Mouse (Mus musculus): ENCODE results near the gene Mtif2. TPM values are rescaled to one million over a fixed set of nuclear protein-coding genes. Genes with fewer than 3 reads are reported as not detected.
"Not testable (repeated sequence)": the region's sequence is repeated elsewhere in the genome, so short reads cannot be mapped to it uniquely, and the experiment has no call there.

The Mtif2 gene
- total RNA-seq (2021), result 10 to 100 TPM; 24.8 to 29.7 TPM
- long read RNA-seq, experiment 1, partial matches to known transcripts, result 5 of 11 reads
- long read RNA-seq, experiment 1, other reads (novel, unspliced or antisense), result 0 of 11 reads
- long read RNA-seq, experiment 2, transcript Mtif2-202 (14 exons, 2,741 nt), result major isoform, 10 of 17 reads
- long read RNA-seq, experiment 2, partial matches to known transcripts, result 1 of 17 reads
- long read RNA-seq, experiment 2, other reads (novel, unspliced or antisense), result 3 of 17 reads

DNA sequence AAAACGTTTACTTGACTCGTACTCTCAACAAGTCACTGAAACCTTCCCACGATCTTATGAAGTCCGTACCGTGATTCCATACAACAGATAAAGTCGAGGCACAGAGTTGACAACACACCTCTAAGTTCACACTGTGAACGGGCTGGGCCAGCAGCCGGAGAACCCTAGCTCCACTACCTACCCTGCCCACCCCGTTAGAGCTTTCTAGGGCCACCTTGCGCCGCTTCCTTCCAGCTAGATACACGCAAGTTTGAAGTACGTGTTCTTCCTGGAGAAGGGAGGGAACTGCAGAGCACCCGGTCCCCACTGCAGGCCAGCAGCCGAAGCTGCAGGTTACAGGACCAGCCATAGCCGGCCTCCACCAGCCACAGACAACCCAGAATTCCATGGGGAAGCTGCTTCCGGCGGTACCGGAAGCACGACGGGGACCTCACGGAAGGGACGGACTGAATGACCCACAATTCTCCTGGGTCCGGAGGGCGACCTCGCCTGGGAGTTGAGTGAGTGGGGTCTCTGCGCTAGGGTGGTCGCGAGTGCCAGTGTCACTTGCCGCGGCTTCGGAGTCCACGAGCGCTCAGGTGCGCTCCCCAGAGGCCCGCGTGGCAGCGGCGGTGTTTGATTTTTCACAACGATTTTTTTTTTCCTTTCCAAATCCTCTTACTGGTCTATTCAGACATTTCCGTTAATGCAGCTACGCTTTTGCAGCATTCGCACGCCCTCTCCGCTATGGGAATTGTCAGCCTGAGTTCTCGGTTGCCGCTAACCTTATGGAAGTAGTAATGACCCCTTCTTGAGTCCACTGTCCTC is at the start of gene Mtif2:
Gene Mtif2 (plus strand): TSS at position 421 of the 807 bp plus-strand sequence.
- peak; percentile 78 for DNase-seq

DNA sequence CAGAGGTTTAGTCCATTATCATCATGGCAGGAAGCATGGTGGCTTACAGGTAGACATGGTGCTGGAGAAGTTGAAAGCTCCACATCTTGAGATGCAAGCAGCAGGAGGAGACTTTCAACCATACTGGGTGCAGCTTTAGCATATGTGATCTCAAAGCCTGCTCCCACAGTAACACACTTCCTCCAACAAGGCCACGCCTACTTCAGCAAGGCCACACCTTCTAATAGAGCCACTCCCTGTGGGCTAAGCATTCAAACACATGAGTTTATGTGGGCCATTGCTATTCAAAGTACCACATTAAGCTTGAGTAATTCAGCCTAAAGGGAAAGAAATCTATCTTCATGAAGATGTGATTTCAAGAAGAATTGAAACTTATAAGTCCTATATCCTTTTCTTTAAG is 33.1 kb upstream of the Mtif2 start:
- DNase-seq, result no peak

DNA sequence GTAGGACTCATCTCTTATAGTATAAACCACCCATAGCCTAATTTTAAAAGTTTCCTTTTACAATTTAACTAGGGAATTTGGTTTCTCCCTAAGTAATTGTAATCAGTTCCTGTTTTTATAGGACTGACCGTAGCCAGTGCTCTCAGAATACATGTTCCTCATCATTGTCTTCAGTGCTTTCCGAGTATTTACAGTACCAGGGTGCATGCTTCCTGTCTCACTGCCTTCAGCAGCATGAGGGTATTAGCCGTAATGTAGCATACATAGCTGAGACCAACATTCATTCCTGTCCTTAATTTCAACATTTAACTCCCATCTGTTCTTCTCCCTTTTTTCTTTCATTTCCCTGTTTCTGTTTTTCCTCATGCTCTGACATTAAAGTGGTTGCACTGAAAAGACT is 29.2 kb upstream of the Mtif2 start:
- DNase-seq, result no peak

DNA sequence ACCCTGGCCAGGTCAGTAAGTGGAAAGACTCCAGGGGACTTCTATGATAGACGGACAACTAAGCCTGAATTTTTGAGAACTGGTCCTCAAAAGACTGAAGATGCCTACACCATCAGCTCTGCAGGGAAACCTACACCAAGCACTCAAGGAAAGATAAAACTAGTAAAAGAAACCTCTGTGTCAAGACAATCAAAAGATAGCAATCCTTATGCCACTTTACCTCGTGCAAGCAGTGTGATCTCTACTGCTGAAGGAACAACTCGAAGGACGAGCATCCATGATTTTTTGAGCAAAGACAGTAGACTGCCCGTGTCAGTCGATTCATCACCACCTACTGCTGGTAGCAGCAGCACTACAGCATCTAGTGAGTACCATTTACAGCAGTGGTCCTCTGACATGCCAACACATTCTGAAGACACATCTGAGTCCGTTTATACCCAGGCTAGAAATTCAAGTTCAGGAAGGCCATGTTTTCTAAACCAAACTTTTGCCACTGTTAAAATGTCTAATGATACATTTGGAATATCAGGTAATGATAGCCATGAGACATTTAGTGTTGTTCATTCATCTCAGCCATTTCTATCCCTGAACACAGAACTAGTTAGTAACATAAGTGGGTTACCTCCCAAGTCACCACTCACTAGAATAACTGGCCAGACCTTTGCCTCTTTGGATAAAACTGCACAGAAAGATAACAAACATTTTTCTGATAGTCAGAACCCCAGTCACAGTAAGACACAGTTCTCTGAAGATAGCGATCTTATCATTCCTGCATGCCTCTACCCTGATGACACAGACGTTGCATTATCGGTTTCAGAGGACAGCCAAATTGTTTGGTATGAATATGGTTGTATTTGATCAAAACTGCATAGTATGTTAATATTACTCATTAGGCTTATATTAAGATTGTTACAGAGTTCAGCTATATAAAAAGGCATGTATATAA is 22.0 kb upstream of the Mtif2 start:
- no peak for DNase-seq

DNA sequence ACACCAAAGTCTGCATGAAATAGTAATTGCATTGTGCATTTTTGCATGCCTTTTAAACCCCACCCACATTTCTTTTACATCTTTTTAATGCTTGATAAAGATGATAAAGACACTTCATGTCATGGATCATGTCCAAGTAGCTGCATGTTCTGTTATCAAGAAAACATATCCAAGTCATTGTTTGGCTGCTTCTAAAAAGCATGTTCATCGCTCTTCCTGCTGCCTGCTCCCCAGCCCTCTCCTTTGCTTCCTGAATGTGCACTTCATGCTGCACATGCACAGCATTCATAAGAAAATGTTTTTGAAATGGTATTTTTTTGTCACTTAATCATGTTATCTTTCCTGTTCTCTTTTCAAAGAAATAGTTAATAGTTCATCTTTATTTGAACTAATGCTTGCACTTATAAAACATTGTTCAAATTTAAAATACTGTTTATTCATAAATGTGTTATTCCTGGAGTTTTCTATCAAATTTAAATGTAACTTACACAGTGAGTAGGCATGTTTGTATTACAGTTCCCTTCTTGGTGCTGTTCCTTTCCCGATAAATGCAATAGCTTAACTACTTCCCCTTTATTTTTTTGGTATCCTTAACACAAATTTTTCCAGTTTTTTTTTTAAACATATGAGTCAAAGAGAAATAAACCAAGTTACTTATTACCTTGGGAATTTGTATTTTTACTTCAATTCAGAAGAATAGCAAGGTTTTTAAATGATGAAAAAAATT is 21.1 kb upstream of the Mtif2 start:
- DNase-seq, result no peak

DNA sequence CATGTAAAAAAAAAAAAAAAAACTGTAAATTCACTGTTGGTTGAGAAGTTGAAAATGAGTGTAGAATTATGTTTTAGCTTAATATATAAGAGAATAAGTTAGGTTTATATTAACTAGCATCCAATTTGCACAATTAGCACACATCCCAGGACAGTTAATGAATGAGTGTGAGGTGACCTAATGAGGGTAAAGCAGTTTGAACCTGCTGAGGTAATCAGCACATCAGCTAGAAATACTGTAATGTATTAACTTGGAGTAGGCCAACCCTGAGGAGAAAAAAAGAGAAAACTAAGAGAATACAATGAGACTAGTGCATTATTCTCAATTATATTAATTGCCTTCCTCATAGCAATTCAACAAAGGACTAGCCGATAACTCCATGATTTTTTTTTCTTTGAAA is 16.8 kb upstream of the Mtif2 start:
- DNase-seq, result no peak

DNA sequence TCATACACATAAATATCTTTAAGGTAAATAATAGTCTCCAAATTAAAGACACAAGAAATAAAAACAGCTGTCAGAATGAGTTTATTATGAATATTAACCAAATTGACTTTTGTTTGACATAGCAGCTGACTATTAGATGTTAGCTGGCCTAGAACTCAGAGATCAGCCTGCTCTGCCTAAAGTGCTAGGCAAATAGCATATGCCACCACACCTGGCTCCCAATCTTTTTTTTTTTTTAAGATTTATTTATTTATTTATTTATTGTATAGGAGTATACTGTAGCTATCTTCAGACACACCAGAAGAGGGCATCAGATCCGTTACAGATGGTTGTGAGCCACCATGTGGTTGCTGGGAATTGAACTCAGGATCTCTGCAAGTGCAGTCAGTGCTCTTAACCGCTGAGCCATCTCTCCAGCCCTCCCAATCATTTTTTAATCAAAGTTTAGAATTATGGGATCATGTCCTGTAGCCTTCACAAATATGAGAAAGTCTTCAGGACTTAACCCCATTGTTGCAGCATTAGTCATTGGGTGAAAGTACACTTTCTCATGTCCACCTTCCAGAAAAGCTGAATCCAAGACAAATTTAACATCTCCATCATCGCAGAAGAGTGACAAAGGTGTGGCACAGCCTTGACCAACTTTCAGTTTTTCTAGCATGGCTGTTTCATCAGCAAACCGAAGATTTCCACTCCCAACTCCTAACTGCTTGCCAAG is 13.2 kb upstream of the Mtif2 start:
- DNase-seq, result no peak

DNA sequence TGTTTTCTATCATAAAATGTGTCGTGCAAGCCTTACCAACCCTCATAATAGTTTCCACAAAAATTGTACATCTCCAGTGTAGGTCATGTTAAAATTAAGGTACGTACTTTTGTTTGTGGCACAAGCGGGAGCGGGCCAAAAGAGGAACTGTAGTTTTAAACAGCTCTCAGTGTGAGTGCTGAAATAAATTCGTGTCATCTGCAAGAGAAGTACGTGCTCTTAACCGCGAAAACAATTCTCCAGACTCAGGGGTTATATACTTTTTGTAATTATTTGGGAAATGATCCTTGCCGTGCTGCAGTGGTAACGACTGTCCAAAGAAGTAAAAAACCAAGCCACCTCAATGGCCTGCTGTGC is 11.9 kb upstream of the Mtif2 start:
- DNase-seq, result no peak

DNA sequence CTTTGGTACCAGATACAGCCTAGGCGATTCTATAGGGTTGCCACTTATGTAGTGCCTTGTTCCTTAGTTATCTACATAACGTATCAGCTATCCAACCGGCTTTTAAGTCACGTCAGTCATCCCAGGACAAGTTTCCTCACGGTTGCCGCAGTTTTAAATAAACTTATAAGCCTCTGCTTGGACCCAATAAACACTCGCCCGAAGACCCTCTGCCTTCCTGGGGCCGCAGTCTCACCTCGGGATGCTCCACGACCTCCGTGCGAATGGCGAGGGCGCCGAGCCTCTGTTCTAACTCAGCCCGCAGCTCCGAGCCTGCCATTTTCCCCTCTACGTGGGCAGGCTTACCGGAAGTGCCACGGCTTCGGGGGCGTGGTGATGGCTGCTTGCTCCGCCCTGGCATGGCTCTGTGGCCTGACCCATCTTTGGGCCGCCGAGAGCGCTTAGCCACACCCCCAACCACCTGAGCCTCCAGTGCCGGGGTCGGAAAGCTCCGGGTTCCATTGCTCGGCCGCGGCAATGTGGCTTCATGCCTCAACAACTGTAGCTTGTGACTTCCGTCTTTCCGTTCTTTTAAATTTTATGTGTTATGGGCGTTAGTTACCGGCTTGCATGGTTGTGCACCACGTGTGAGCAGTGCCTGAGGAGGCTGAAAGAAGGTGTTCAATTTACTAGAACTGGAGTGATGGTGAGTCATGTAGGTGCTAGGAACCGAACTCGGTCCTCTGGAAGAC is 11.4 kb upstream of the Mtif2 start, which contains the start of gene Prorsd1:
Gene Prorsd1 (minus strand): TSS at position 352 of the 731 bp plus-strand sequence.
- peak; percentile 88 for DNase-seq

DNA sequence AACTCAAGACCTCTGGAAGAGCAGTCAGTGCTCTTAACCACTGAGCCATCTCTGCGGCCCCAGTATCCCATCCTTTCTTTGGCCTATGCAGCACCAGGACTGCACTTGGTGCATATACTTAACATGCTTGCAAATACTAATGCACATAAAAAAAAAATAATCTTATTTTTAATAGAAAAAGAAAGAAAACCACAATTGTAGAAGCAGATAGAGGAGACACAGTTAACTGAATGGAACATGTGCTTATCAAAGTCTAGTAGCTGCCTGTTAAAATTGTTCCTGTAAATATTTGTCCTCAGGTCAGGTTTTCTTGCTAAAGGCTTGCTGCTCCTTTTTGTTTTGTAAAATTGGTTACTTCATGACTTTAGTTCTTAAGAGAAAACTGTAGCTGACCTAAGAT is 12.0 kb downstream of the Mtif2 start:
- no peak for DNase-seq

DNA sequence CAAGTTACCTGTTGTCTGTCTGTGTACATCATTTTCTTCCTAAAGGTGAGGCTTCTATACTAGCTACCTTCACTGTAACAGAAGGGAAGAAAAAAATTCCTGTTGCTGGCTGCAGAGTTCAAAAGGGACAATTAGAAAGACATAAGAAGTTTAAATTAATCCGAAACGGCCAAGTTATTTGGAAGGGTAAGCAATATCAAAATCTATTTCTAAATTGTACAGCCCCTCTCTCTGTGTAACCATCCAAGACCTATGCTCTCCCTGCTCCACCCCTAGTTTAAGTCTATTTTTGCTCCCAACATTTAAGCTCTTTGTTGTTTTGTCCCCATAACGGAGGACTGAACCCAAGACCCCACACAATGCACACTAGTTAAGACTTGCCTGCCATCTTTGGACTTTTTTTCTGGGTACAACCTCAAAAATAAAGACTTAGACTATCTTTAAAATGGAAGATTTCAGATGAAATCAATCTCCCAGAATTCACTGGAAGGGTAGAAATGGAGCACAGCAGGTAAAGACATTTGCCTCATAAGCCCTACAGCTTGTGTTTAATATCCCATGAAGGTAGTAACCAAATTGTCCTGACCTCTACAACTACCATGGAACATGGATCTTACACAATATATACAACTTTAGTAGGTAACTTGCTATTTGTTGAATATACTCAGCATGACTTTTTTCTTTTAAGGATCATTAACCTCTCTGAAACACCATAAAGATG is 18.2 kb downstream of the Mtif2 start:
- DNase-seq, result no peak

DNA sequence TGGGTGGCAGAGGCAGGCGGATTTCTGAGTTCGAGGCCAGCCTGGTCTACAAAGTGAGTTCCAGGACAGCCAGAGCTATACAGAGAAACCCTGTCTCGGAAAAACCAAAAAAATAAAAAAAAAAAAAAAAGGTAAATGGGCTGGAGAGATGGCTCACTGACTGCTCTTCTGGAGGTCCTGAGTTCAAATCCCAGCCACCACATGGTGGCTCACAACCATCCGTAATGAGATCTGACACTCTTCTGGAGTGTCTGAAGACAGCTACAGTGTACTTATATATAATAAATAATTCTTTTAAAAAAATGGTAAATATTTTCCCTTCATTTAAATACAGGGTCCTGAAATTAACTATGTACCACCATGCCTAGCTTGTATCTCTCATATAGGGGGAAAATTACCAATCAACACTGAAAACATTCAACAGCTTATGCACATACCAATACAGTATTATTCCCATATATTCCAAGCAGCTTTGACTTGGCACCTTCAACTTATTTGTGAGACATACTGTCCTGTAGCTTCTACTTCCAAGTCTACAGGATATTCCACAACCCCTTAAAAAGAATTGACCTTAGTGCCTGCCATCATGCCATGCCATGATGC is 19.0 kb downstream of the Mtif2 start:
- not testable (repeated sequence) for DNase-seq

DNA sequence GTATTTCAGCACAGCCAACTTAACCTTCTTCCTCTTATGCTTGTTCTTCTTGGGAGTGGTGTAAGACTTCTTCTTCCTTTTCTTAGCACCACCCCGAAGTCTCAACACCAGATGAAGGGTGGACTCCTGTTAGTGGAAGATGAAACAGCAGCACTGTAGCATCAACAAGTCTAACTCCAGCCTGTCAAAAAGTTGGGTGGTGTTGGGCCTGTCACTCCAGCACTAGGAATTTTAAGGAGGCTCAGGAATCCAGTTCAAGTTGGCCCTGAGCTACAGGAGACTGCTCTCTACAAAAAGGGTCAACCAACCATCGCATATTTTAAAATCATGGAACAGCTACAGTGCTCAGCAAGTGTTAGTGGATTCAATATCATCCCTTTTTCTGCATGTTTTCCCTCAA is 20.1 kb downstream of the Mtif2 start:
- DNase-seq, result not testable (repeated sequence)

DNA sequence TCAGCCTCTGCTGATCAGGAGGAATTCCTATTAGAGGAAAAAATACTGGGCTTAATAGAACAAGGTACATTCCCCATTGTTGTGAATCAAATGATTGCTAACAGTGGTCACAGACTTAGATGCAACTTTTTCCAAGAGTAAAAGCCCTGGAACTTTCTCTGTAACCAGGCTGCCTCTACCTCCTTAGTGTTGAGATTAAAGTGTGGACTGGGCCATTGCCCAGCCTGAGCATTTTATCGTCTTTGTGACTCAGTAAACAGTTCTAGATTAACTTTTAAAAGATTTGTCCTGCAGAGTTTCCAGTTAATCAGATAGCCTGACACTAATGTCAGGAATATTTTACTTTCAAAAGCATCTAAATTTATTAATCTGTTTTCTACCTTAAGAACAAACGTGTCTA is 20.6 kb downstream of the Mtif2 start:
- no peak for DNase-seq

DNA sequence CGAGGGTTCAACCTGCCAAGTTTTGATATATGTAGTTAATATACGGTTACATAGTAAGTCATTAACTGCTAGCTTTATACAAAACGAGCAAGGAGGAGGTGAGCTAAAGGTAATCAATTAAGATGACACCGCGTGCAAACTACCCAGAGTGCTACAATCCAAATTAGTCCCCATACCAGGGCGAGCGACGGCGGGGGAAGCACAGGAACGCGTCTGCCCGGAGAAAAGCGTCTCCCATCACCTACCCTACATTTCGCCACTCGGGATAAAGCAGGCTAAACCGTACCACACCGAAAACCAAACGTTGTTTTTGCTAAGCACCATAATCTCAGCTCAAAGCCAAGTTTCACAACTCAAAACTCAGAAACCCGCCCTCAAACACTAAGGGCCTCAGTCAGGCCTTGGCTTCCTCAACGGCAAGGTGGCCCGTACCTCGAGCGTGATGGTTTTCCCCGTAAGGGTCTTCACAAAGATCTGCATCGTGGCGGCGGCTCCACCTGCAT is 21.1 kb downstream of the Mtif2 start:
- no peak for DNase-seq

DNA sequence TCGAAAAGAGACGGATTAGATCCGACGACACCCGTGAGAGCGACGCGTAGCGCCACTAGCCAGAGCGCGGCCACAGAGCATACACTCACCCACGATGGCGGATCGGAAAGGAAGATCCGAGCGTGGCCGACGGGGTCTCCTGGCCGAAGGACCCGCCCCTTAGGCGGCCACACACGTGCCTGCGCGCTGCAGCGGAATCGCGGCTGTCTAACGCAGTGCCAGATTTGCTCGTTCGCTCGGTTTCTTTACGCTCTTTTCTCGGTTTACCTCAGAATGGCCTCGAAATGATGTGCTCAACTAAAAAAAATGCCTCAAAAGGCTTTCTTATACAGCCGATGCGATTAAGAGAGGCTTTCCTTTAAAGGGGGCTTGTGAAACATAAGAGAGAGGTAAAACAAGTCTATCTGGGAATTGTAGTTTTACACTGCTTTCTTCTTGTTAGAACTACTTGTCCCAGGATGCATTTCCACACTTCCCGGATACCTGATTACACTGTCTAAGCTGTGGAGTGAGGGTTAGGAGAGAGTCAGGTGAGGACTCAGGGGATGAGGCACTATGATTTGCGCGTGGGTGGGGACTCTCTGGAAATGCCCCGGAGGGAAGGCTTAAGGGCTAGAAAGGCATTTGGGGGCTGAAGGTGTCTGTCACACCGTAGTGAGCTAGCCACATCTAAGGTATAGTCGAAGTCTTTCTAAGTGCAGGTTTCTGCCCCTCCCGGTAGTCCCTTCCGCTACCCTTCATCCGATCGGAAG is 21.7 kb downstream of the Mtif2 start, which contains the start of the genes Clhc1 and Rps27a:
Gene Clhc1 (plus strand): TSS at position 199 of the 752 bp plus-strand sequence.
Gene Rps27a (minus strand): TSS at position 358 of the 752 bp plus-strand sequence.
- DNase-seq, result peak; percentile 90

DNA sequence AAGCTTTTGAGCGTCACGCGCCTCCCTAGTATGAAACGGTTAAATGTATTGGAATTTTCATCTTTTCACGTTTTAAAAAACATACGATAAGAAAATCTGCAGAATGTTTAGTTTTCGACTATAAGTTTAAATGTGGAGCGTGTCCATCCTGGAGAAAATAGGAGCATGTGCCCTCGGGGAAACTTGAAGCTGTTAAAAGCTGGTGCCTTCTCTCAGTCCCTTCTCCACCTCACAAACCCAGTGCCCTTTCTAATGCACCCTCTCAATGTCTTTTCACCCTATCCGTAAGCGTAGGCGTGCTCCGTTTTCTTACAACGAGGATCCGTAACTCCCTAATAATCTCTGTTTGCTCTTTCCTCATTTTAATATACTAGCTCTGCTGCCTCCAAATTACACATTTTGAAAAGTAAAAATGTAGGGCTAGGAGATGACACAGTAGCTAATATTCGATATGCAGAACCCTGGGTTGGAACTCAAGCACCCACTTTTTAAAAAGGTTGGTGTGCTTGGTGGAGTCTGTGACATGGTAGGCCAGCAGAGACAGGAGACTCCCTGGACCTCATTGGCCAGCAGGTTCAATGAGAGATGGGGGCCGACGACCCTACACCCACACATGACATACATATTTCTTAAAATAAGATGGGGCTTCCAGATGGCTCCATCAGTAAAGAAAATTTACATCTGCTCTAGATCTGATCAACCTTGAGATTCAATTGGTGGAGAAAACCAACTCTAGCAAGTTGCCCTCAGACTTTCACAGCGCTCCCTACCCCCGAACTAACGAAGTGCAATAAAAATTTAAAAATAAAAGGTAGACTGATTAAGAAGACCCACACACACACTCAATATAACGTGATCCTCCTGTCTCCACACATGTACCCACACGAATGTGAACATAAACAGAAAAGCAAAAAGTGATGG is 22.6 kb downstream of the Mtif2 start:
- DNase-seq, result no peak

All from gastrocnemius, postnatal 25 days (tissue).